Mouse (Mus musculus) right cerebral cortex, postnatal 14 days (tissue): ENCODE data around the gene Stk35.
A peak's percentile ranks its signal among the peaks of the same experiment; 100 is the strongest.

Experiments
- DNase-seq: peaks from one replicate; pipeline ENCODE4 v3.0.0; 2022

The Stk35 gene

GRCm38 (mm10) chr2:129800271-129800903, at the start of gene Stk35:
Gene Stk35 (plus strand): TSS chr2:129800517.
- DNase-seq = peak; percentile 86

- no peak for DNase-seq
These were observed 18.3 kb upstream of the Stk35 start for GRCm38 (mm10) chr2:129782046-129782445.

GRCm38 (mm10) chr2:129796501-129796900, 3.8 kb upstream of the Stk35 start:
- DNase-seq = no peak

- DNase-seq = no peak
These were observed 2.6 kb upstream of the Stk35 start for GRCm38 (mm10) chr2:129797709-129798108.

GRCm38 (mm10) chr2:129798410-129798809, 1.9 kb upstream of the Stk35 start:
- DNase-seq = no peak

GRCm38 (mm10) chr2:129800904-129801230, 550 bp downstream of the Stk35 start:
- no peak for DNase-seq

- DNase-seq = peak; percentile 94
These were observed 1.1 kb downstream of the Stk35 start for GRCm38 (mm10) chr2:129801231-129802029.

GRCm38 (mm10) chr2:129805486-129805885, 5.2 kb downstream of the Stk35 start:
- no peak for DNase-seq

- DNase-seq = no peak
These were observed 6.2 kb downstream of the Stk35 start for GRCm38 (mm10) chr2:129806486-129806885.

- no peak for DNase-seq
These were observed 10.2 kb downstream of the Stk35 start for GRCm38 (mm10) chr2:129810563-129810962.

- DNase-seq = no peak
These were observed 13.7 kb downstream of the Stk35 start for GRCm38 (mm10) chr2:129814033-129814432.

GRCm38 (mm10) chr2:129815076-129815475, 14.8 kb downstream of the Stk35 start:
- DNase-seq = no peak

GRCm38 (mm10) chr2:129817603-129818257, 17.4 kb downstream of the Stk35 start:
- DNase-seq = no peak

- no peak for DNase-seq
These were observed 18.6 kb downstream of the Stk35 start for GRCm38 (mm10) chr2:129818868-129819267.

- no peak for DNase-seq
These were observed 19.2 kb downstream of the Stk35 start for GRCm38 (mm10) chr2:129819531-129819930.

- DNase-seq = no peak
These were observed 19.6 kb downstream of the Stk35 start for GRCm38 (mm10) chr2:129819951-129820350.

GRCm38 (mm10) chr2:129821021-129821420, 20.7 kb downstream of the Stk35 start:
- no peak for DNase-seq

- no peak for DNase-seq
These were observed 21.3 kb downstream of the Stk35 start for GRCm38 (mm10) chr2:129821568-129821967.

GRCm38 (mm10) chr2:129823310-129823709, 23.0 kb downstream of the Stk35 start:
- DNase-seq = no peak

- no peak for DNase-seq
These were observed 23.9 kb downstream of the Stk35 start for GRCm38 (mm10) chr2:129824254-129824653.

GRCm38 (mm10) chr2:129826141-129826540, 25.8 kb downstream of the Stk35 start:
- DNase-seq = no peak

- no peak for DNase-seq
These were observed 32.7 kb downstream of the Stk35 start for GRCm38 (mm10) chr2:129832993-129833392.

- no peak for DNase-seq
These were observed 33.9 kb downstream of the Stk35 start for GRCm38 (mm10) chr2:129834221-129834620.

GRCm38 (mm10) chr2:129834881-129835280, 34.6 kb downstream of the Stk35 start:
- DNase-seq = no peak
